Mouse (Mus musculus) stomach, embryonic 14.5 days (tissue): ENCODE measurements around the gene Hes7. TPM values are rescaled to one million over a fixed set of nuclear protein-coding genes. Genes with fewer than 3 reads are reported as not detected.
A peak's percentile ranks its signal among the peaks of the same experiment; 100 is the strongest.
"Not testable (repeated sequence)": the region's sequence is repeated elsewhere in the genome, so short reads cannot be mapped to it uniquely, and the experiment has no call there.

Experiments
- ATAC-seq: fragments of 200-750 bp; cut with Nextera tagmentation; 2 replicates; pipeline ENCODE4 v1.8.0; 2017; ENCODE audit warnings: low read depth, moderate TSS enrichment; ENCODE audit not compliant: insufficient number of reproducible peaks, insufficient read depth, low FRiP score
- H3K27ac ChIP-seq: fragments of 300-500 bp; sonication (generic); 2 replicates; pipeline ENCODE4 v1.5.1; 2014; ENCODE audit warnings: mild to moderate bottlenecking, low read length, moderate library complexity, mixed read lengths
- H3K27me3 ChIP-seq: fragments of 300-500 bp; sonication (generic); 2 replicates; pipeline ENCODE4 v1.6.1; 2014; ENCODE audit warnings: low read length, control low read depth, mixed read lengths; ENCODE audit not compliant: control insufficient read depth, insufficient read depth
- H3K36me3 ChIP-seq: fragments of 300-500 bp; sonication (generic); 2 replicates; pipeline ENCODE4 v1.6.1; 2014; ENCODE audit warnings: mild to moderate bottlenecking, control low read depth, low read length, moderate library complexity, mixed read lengths; ENCODE audit not compliant: control insufficient read depth, insufficient read depth
- H3K4me1 ChIP-seq: fragments of 300-500 bp; sonication (generic); 2 replicates; pipeline ENCODE4 v1.6.1; 2014; ENCODE audit warnings: low read length, control low read depth, mixed read lengths; ENCODE audit not compliant: control insufficient read depth, insufficient read depth
- H3K4me2 ChIP-seq: fragments of 300-500 bp; sonication (generic); replicated peaks from 2 replicates; pipeline ENCODE4 v1.6.1; 2014; ENCODE audit warnings: low read depth, low read length, control low read depth
- H3K4me3 ChIP-seq: fragments of 300-500 bp; sonication (generic); 2 replicates; pipeline ENCODE4 v1.5.1; 2014; ENCODE audit warnings: low read depth, low read length, control low read depth
- H3K9ac ChIP-seq: fragments of 300-500 bp; sonication (generic); replicated peaks from 2 replicates; pipeline ENCODE4 v1.6.1; 2014; ENCODE audit warnings: low read depth, mild to moderate bottlenecking, control low read depth, low read length, moderate library complexity, mixed read lengths
- H3K9me3 ChIP-seq: fragments of 300-500 bp; sonication (generic); 2 replicates; pipeline ENCODE4 v1.6.1; 2016; ENCODE audit warnings: low read depth, low read length, control low read depth; ENCODE audit not compliant: control insufficient read depth
- WGBS: fragments of 180-500 bp; shearing (Covaris S2); extraction: QIAGEN DNeasy Blood & Tissue Kit; methylation state at CpG from one replicate; pipeline ENCODE4 v1.1.7; 2014; 5-methylcytosine and 5-hydroxymethylcytosine counted together
- polyA plus RNA-seq: library from polyadenylated mRNA; unstranded; fragments of >200 nt; fragmentation: Nextera tagmentation; extraction: Ambion mirVana; gene quantifications from 2 replicates; pipeline ENCODE4 v1.2.1, GENCODE M21; 2014

Gene Hes7
- polyA plus RNA-seq, 1 experiment from 2014 or later = 0.54 TPM

DNA sequence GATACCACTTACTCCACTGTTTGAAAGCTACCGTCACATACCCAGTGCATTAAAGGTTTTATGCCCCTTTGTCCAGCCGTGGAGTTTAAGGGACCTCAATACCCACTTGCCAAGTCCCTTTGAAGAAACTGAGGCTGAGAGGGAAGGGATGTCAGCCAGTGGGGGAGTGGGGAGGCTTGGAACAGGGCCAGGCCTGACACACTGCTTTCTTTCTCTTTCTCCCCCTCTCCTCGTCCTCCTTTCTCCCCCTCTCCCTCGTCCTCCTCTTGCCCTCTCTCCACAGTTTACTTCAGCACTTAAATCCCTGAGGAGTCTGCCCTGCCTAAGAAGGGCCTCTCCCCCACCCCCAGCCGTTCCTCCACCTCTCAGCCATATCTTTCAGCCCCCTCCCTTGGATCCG is 29.8 kb upstream of the Hes7 start:
- H3K9ac ChIP-seq = no peak overlapping the region
- 48% methylated on average over 6 of the region's 6 CpGs for WGBS
- no peaks in the 10 kb centered on the region for H3K9me3 ChIP-seq
- no peaks in the 10 kb centered on the region for H3K27me3 ChIP-seq
- H3K27ac ChIP-seq = peak overlapping the region; percentile 22; the same call in 1 of the 2 replicates
- H3K4me2 ChIP-seq = peak overlapping the region; percentile 74
- peaks cover 24% of the 10 kb centered on the region for H3K36me3 ChIP-seq
- H3K4me1 ChIP-seq = peaks cover 31% of the 10 kb centered on the region
- no peak overlapping the region for H3K4me3 ChIP-seq
- ATAC-seq = no peak

DNA sequence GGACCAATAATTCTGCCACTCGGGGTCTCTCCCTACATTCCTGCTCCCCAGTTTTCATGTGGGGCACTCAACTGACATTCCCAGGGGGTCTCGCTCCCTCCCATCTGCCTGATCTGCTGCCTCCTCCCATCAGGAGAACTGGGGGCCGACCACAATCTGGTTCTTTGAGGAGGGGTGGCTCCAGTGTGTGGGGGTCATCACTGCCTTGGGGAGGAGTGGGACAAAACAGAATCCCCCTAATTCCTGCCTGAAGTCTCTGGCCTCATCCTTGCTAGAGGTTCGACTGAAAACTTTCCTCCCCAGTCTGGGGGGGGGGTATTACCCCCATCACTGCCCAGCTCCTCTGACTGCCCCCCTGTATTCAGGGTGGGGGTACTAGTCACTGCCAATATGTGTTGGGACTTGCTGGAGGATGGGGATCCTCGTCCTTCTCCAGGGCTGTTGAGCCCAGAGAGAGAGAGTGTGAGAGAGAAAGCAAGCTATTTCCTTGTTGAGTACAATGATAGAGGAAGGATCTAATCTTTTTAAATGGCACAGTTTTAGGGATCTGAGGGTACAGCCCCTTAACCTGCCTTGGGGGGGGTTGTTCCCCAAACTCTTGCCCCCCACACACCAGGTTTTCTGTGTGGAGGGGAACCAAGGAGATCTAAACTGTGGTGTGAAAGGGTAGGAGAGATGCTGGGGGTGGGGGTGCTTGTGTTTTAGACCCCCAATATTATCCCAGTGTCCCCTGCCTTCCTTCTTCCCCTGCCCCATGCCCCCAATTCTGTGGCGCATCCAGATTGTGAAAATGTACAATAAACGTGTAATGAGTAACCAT is 28.4 kb upstream of the Hes7 start:
- no peak overlapping the region for H3K9ac ChIP-seq
- H3K27ac ChIP-seq = no peak overlapping the region
- 69% methylated on average over 7 of the region's 7 CpGs for WGBS

DNA sequence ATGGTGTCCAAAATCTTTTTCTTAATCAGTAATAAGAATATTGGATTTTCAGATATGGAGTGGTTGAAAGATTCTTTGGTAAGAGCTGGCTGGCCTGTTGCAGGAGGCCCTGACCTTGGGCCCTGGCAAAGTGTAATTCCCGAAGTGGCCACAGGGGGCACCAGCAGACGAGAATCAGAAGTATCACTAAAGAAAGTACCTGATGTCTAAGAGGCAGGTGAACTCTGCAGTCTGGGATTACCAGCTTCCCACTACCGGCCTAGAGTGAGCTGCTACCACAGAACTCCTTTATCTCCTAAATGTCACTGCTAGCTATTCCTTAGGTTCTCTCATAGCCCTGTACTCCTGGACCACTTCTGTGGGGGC is 27.8 kb upstream of the Hes7 start:
- no peak overlapping the region for H3K4me2 ChIP-seq
- H3K9me3 ChIP-seq = no peaks in the 10 kb centered on the region
- peaks cover 24% of the 10 kb centered on the region for H3K36me3 ChIP-seq
- no peaks in the 10 kb centered on the region for H3K27me3 ChIP-seq
- H3K9ac ChIP-seq = no peak overlapping the region
- H3K4me1 ChIP-seq = peaks cover 30% of the 10 kb centered on the region
- H3K27ac ChIP-seq = no peak overlapping the region
- no peak overlapping the region for H3K4me3 ChIP-seq
- 2% methylated on average over 3 of the region's 3 CpGs for WGBS
- ATAC-seq = no peak

More for the DNA sequence above, 28.4 kb upstream of the Hes7 start:
- no peak overlapping the region for H3K4me2 ChIP-seq
- no peak overlapping the region for H3K4me3 ChIP-seq
- H3K36me3 ChIP-seq = peaks cover 24% of the 10 kb centered on the region
- peaks cover 29% of the 10 kb centered on the region for H3K4me1 ChIP-seq
- no peaks in the 10 kb centered on the region for H3K27me3 ChIP-seq
- H3K9me3 ChIP-seq = no peaks in the 10 kb centered on the region
- no peak for ATAC-seq

DNA sequence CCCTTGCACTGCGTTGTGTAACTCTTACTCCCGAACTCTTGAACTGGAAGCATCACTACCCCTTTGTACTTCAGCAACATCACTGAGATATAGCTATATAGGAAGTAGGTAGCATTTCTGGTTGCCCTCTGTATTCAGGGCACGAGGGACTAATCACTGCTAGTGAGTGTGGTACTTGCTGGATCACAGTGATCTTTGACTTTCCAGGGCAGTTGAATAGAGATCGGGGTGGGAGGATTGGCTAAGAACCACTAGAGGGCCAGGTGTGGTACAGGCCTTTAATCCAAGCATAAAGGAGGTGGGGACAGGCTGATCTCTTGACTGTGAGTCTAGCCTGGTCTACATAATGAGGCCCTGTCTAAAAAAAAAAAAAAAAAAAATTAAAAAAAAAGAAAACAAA is 27.3 kb upstream of the Hes7 start:
- no peak overlapping the region for H3K4me2 ChIP-seq
- H3K9ac ChIP-seq = no peak overlapping the region
- H3K4me1 ChIP-seq = peaks cover 30% of the 10 kb centered on the region
- WGBS = 91% methylated on average over 4 of the region's 4 CpGs
- H3K4me3 ChIP-seq = no peak overlapping the region
- ATAC-seq = no peak
- H3K27ac ChIP-seq = no peak overlapping the region
- H3K9me3 ChIP-seq = no peaks in the 10 kb centered on the region
- H3K36me3 ChIP-seq = peaks cover 24% of the 10 kb centered on the region
- H3K27me3 ChIP-seq = no peaks in the 10 kb centered on the region

DNA sequence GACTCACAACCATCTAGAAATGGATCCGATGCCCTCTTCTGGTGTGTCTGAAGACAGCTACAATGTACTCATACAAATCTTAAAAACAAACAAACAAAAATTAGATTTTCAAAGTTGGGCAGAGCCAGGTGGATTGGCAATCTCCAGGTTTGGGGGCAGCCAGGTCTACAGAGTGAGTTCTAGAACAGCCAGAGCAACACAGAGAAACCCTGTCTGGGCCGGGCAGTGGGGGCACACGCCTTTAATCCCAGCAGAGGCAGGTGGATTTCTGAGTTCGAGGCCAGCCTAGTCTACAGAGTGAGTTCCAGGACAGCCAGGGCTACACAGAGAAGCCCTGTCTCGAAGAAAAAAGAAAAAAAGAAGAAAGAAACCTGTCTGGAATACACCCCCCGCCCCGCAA is 26.3 kb upstream of the Hes7 start:
- not testable (repeated sequence) for H3K9ac ChIP-seq, H3K4me2 ChIP-seq, H3K27me3 ChIP-seq, ATAC-seq, H3K9me3 ChIP-seq, H3K4me3 ChIP-seq, H3K27ac ChIP-seq
- Histone ChIP-seq H3K36me3 (peaks cover 24% of the 10 kb centered on the region), H3K4me1 (peaks cover 37% of the 10 kb centered on the region)
- WGBS = 90% methylated on average over 7 of the region's 7 CpGs

DNA sequence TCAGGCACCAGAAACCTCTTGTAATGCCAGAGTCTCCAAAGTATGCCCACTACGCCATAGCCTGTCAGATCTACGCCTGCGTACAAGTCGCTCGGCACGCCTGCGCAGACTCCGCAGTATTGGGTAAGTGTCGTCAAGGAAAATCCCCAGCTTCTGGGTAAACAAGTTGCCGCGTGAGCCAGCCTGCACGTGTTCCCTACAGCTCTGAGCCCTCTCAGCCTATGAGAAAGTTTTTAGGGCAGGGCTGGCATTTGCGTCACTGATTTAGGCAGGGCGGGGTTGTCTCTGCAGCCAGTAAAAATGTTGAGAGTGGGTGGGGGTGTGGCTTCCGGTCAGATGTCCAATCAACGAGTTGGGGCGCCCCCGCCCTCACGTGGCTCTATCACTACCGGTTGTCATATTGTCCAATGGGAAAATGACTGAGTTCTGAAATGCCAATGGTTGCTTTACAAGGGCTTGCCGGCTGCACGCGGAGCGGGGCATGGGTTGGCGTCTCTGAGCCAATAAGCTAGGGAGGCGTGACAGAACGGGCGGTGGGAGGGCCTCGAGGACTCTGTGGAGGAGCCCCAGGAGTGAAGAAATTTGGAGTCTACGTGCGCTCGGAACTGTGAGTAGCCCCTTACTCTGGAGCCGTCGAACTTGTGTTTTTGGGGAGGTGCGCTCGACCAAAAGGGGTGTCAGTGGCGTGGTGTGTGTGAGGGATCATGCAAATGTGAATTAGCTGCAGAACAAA is 25.3 kb upstream of the Hes7 start, which contains the start of gene Per1:
TSS of gene Per1 (plus strand) at position 521 of the 733 bp plus-strand sequence.
- ATAC-seq = peak; percentile 94

DNA sequence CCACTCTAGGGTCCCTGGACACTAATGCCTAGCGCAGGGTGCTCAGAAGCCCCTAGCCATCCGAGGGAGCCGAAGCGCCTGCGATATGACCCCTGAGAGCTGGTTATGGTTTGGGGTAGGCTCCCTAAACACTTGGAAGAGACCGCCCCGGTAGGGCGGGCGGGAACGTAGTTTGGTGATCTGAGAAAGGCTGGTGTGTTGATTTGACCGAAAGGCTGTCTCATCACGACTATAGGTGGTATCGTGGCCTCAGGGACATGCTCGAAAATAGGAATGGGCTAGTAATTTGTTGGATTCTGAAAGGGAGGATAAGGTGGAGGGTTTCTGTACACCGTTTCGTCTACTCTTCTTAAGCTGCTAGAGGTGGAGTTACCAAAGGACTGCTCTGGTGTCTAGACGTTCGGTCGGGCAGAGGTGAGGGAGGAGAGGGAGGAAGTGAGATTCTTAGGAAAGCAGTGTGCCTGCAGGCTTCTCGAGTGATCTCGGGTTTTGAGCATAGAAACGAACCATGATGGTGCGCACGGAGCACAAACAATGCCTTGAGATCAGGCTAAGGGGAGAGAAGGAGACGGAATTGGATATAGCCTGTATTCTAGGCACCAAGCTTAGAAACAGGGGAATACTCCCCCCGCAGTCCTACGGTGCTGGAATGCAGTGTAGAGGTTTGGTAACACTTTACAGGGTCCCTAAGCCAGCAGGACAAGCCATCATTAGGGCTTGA is 24.5 kb upstream of the Hes7 start:
- Histone ChIP-seq H3K36me3 (peaks cover 18% of the 10 kb centered on the region), H3K4me1 (peaks cover 31% of the 10 kb centered on the region), H3K4me3 (peak overlapping the region; percentile 46), H3K9me3 (no peaks in the 10 kb centered on the region), H3K27me3 (no peaks in the 10 kb centered on the region), H3K9ac (peak overlapping the region; percentile 47), H3K27ac (peak overlapping the region; percentile 88), H3K4me2 (peak overlapping the region; percentile 83)
- 2% methylated on average over 27 of the region's 27 CpGs for WGBS
- ATAC-seq = no peak

More for the DNA sequence above, 25.3 kb upstream of the Hes7 start, which contains the start of gene Per1:
- H3K4me1 ChIP-seq = peaks cover 31% of the 10 kb centered on the region
- H3K27ac ChIP-seq = peak within 1 kb of the TSS; percentile 88
- peak within 1 kb of the TSS; percentile 47 for H3K9ac ChIP-seq
- no peaks in the 10 kb centered on the region for H3K9me3 ChIP-seq
- H3K27me3 ChIP-seq = no peaks in the 10 kb centered on the region
- H3K4me2 ChIP-seq = peak within 1 kb of the TSS; percentile 83
- peak within 1 kb of the TSS; percentile 46 for H3K4me3 ChIP-seq
- under 1% methylated on average over 37 of the region's 37 CpGs for WGBS
- H3K36me3 ChIP-seq = peaks cover 22% of the 10 kb centered on the region

DNA sequence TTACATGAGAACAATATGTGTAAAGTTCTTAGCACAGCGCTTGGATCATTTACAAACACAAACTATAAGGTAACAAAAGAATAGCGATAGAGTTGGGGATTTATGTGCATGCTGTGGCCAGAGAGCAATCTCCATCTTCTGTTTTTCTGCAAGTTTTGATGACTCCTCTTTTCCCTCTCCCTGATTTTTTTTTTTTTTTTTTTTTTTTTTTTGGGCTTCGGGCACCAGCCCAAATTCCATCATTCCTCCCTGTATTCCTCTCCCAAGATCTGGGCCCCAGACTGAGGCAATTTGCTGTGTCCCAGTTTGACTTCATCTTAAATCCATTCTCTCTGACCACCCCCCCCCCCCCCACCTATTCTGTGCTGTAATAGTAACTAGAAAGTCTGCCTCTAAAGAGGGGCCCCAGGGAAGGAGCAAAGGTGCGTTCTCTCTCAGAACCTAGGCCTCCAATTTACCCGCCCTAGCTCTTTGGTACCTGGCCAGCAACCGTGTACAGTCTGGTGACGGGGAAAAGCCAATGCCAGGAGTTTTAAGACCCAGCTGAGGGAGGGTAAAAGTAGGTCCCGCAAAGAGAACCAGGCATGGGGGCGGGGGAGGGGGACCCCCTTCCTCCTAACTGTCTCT is 23.7 kb upstream of the Hes7 start:
- Histone ChIP-seq H3K4me3 (peak overlapping the region; percentile 46), H3K4me1 (peaks cover 31% of the 10 kb centered on the region), H3K9me3 (no peaks in the 10 kb centered on the region), H3K27me3 (no peaks in the 10 kb centered on the region), H3K36me3 (peaks cover 19% of the 10 kb centered on the region), H3K4me2 (peak overlapping the region; percentile 83), H3K9ac (peak overlapping the region; percentile 47), H3K27ac (peak overlapping the region; percentile 88)
- WGBS = 13% methylated on average over 9 of the region's 9 CpGs
- no peak for ATAC-seq
